In the genomic region with DNA sequence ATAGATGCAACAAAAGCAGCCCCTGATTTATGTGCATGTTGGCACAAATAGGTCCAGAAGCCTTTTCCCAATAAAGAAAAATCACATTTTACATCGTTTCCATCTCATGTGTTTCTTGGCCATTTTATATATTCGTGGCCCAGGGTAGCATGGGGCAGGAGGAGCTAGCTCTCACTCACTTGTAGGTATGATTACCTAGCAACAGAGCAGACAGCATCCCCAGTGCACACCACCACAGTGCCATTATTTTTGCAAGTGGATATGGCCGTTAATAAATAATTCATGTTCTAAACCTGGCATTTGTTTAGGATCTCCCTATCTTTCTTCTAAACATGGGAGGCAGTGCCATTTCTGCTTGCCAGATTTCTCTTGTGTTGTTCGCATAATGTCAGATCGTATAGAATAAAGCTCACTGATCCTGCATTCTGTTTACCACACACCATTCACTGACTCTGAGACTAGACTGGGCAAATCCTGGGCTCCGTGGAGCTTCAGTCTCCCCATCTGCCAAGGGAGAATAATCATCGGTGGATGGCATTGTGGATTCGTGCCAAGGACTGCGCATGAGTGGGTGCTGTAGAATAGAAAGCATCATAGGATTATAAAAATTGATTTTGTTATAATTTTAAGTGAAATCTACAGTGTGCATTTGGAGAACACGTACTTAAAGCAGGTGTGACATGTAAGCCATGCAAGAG, we compare ENCODE assay signal across 11 mouse cellular contexts.
DNase-seq lines count a peak whose midpoint lies in the region; ATAC-seq and TF ChIP-seq lines count a peak whose summit lies in the region.
"Had no signal": no experiment of that assay in that cellular context is flagged by ENCODE, and none has a peak within 500 bp of the region (broad histone marks: within the 10 kb centered on the region; RNA-seq: fewer than 3 reads in every experiment).

No protein-coding gene starts in this region.

- H3K27me3 ChIP-seq in hindbrain, embryonic 12.5 days: no peaks in the 10 kb centered on the region
- H3K27me3 ChIP-seq in hindbrain, embryonic 11.5 days (ENCODE audit: control insufficient read depth, insufficient read depth, low read length): no peaks in the 10 kb centered on the region
- no peaks in the 10 kb centered on the region for H3K27me3 ChIP-seq in hindbrain, postnatal 0 days (ENCODE audit: insufficient read depth, low read length)
- H3K27me3 ChIP-seq: heart, embryonic 12.5 days had no signal

- 78% methylated on average over 10 of the region's 10 CpGs for WGBS in hindbrain, embryonic 12.5 days
- WGBS in hindbrain, embryonic 11.5 days: 91% methylated on average over 10 of the region's 10 CpGs
- WGBS in hindbrain, postnatal 0 days: 40% methylated on average over 10 of the region's 10 CpGs

- H3K4me3 ChIP-seq in hindbrain, embryonic 12.5 days: no peak overlapping the region
- no peak overlapping the region for H3K4me3 ChIP-seq in hindbrain, embryonic 11.5 days (ENCODE audit: low read depth, low read length)
- H3K4me3 ChIP-seq in hindbrain, postnatal 0 days (ENCODE audit: low read length): no peak overlapping the region
- H3K4me3 ChIP-seq: heart, embryonic 12.5 days had no signal

- peak overlapping the region; percentile 62; the same call in 1 of the 2 replicates for H3K27ac ChIP-seq in hindbrain, embryonic 12.5 days
- no peak overlapping the region for H3K27ac ChIP-seq in hindbrain, embryonic 11.5 days (ENCODE audit: low read depth, low read length)
- 0 out of 2 replicates have a peak overlapping the region, but pooled peaks have one; percentile 41 for H3K27ac ChIP-seq in hindbrain, postnatal 0 days

- intact Hi-C loops in left cerebral cortex, postnatal 10 days (cut with DNase I): no loop called here

- DNase-seq in hindbrain, embryonic 11.5 days (ENCODE audit: low spot score): no peak
- DNase-seq in hindbrain, postnatal 0 days (ENCODE audit: low spot score): peak; percentile 73
- peak; percentile 41 to 57 for DNase-seq in left cerebral cortex, postnatal 10 days (ENCODE audit: extremely low spot score in 1 of 2, low spot score in 2 of 2)
- peak; percentile 66 to 72 for DNase-seq in right cerebral cortex, postnatal 10 days (ENCODE audit: low spot score in 2 of 2)
- no peak for DNase-seq in thymus, postnatal 10 days (ENCODE audit: low spot score in 2 of 2)
- DNase-seq in kidney, postnatal 10 days: no peak
- DNase-seq: kidney, adult 18-20 months; lung, postnatal 36 days had no signal

- no peaks in the 10 kb centered on the region for H3K36me3 ChIP-seq in hindbrain, embryonic 12.5 days
- H3K36me3 ChIP-seq in hindbrain, embryonic 11.5 days (ENCODE audit: control insufficient read depth, insufficient read depth, low read length): no peaks in the 10 kb centered on the region
- H3K36me3 ChIP-seq in hindbrain, postnatal 0 days (ENCODE audit: insufficient read depth, low read length): no peaks in the 10 kb centered on the region

- TF ChIP-seq CTCF in hindbrain, postnatal 0 days (IDR thresholded peaks at IDR 0.05; ENCODE audit: low read depth): no peak

- no peak overlapping the region for H3K9ac ChIP-seq in hindbrain, embryonic 12.5 days
- no peak overlapping the region for H3K9ac ChIP-seq in hindbrain, embryonic 11.5 days (ENCODE audit: low read depth, low read length)
- H3K9ac ChIP-seq in hindbrain, postnatal 0 days (replicated peaks; ENCODE audit: low read length): no peak overlapping the region
- H3K9ac ChIP-seq: heart, embryonic 12.5 days had no signal

- ATAC-seq in hindbrain, embryonic 12.5 days (ENCODE audit: low FRiP score): no peak
- no peak for ATAC-seq in hindbrain, embryonic 11.5 days (ENCODE audit: low FRiP score)
- peak; percentile 54; the same call in 1 of the 2 replicates for ATAC-seq in hindbrain, postnatal 0 days
- ATAC-seq in megakaryocyte progenitor cell, adult 5-6 weeks (replicated peaks; ENCODE audit: poor library complexity): no peak

- no peak overlapping the region for H3K4me2 ChIP-seq in hindbrain, embryonic 12.5 days (replicated peaks)
- no peak overlapping the region for H3K4me2 ChIP-seq in hindbrain, embryonic 11.5 days (replicated peaks; ENCODE audit: low read depth, low read length)
- H3K4me2 ChIP-seq in hindbrain, postnatal 0 days (ENCODE audit: low read depth, low read length): no peak overlapping the region
- H3K4me2 ChIP-seq: heart, embryonic 12.5 days had no signal

- H3K9me3 ChIP-seq in hindbrain, embryonic 12.5 days (replicated peaks): no peaks in the 10 kb centered on the region
- no peaks in the 10 kb centered on the region for H3K9me3 ChIP-seq in hindbrain, embryonic 11.5 days (ENCODE audit: control insufficient read depth, low read length)
- no peaks in the 10 kb centered on the region for H3K9me3 ChIP-seq in hindbrain, postnatal 0 days (ENCODE audit: low read length)
- H3K9me3 ChIP-seq: heart, embryonic 12.5 days had no signal

- peaks cover 37% of the 10 kb centered on the region for H3K4me1 ChIP-seq in hindbrain, embryonic 12.5 days
- peaks cover 2% of the 10 kb centered on the region; the same call in 1 of the 2 replicates for H3K4me1 ChIP-seq in hindbrain, embryonic 11.5 days (replicated peaks; ENCODE audit: control insufficient read depth, insufficient read depth, low read length)
- peaks cover 19% of the 10 kb centered on the region for H3K4me1 ChIP-seq in hindbrain, postnatal 0 days (ENCODE audit: insufficient read depth, low read length)

Comparison
In these comparisons a context has a peak if more than half of its experiments do, and no peak if none do; other contexts are left out.
1. DNase-seq: peak in hindbrain, postnatal 0 days (single experiment), left cerebral cortex, postnatal 10 days (2 of 2) and right cerebral cortex, postnatal 10 days (2 of 2); none in hindbrain, embryonic 11.5 days (single experiment), thymus, postnatal 10 days (0 of 2) and kidney, postnatal 10 days (single experiment).